Mouse (Mus musculus) kidney, embryonic 16.5 days (tissue): ENCODE results near the gene Pdlim1. TPM values are rescaled to one million over a fixed set of nuclear protein-coding genes. Genes with fewer than 3 reads are reported as not detected.

Source experiments
- ATAC-seq: fragments of 200-750 bp; cut with Nextera tagmentation; 2 replicates; pipeline ENCODE4 v1.8.0; 2017; ENCODE audit warnings: moderate TSS enrichment; ENCODE audit not compliant: low FRiP score, low TSS enrichment
- H3K27ac ChIP-seq: fragments of 300-500 bp; sonication (generic); 2 replicates; pipeline ENCODE4 v1.5.1; 2014; ENCODE audit warnings: low read length
- H3K27me3 ChIP-seq: fragments of 300-500 bp; sonication (generic); 2 replicates; pipeline ENCODE4 v1.6.1; 2014; ENCODE audit warnings: low read length, control low read depth, mixed read lengths; ENCODE audit not compliant: insufficient read depth
- H3K36me3 ChIP-seq: fragments of 300-500 bp; sonication (generic); 2 replicates; pipeline ENCODE4 v1.6.1; 2014; ENCODE audit warnings: low read length, control low read depth, mixed read lengths; ENCODE audit not compliant: insufficient read depth
- H3K4me1 ChIP-seq: fragments of 300-500 bp; sonication (generic); 2 replicates; pipeline ENCODE4 v1.6.1; 2014; ENCODE audit warnings: low read length, control low read depth, mixed read lengths; ENCODE audit not compliant: insufficient read depth
- H3K4me2 ChIP-seq: fragments of 300-500 bp; sonication (generic); replicated peaks from 2 replicates; pipeline ENCODE4 v1.6.1; 2014; ENCODE audit warnings: low read depth, low read length
- H3K4me3 ChIP-seq: fragments of 300-500 bp; sonication (generic); 2 replicates; pipeline ENCODE4 v1.5.1; 2014; ENCODE audit warnings: mild to moderate bottlenecking, low read length
- H3K9ac ChIP-seq: fragments of 300-500 bp; sonication (generic); replicated peaks from 2 replicates; pipeline ENCODE4 v1.6.1; 2014; ENCODE audit warnings: low read length
- H3K9me3 ChIP-seq: fragments of 300-500 bp; sonication (generic); 2 replicates; pipeline ENCODE4 v1.6.1; 2016; ENCODE audit warnings: low read length, control low read depth
- WGBS: fragments of 180-500 bp; shearing (Covaris S2); extraction: QIAGEN DNeasy Blood & Tissue Kit; methylation state at CpG from one replicate; pipeline ENCODE4 v1.1.7; 2014; 5-methylcytosine and 5-hydroxymethylcytosine counted together
- polyA plus RNA-seq: library from polyadenylated mRNA; unstranded; fragments of >200 nt; fragmentation: Nextera tagmentation; extraction: Ambion mirVana; gene quantifications from 2 replicates; pipeline ENCODE4 v1.2.1, GENCODE M21; 2015

Pdlim1 gene
- polyA plus RNA-seq, 1 experiment from 2014 or later = 39.5 TPM

GRCm38 (mm10) chr19:40305456-40305855 is 33.8 kb upstream of the Pdlim1 start:
- H3K27me3 ChIP-seq = no peaks in the 10 kb centered on the region
- H3K4me3 ChIP-seq = no peak overlapping the region
- ATAC-seq = no peak
- H3K36me3 ChIP-seq = peaks cover 5% of the 10 kb centered on the region; the same call in 1 of the 2 replicates
- no peaks in the 10 kb centered on the region for H3K4me1 ChIP-seq
- 76% methylated on average over 7 of the region's 7 CpGs for WGBS
- H3K27ac ChIP-seq = no peak overlapping the region
- H3K9ac ChIP-seq = no peak overlapping the region
- no peaks in the 10 kb centered on the region for H3K9me3 ChIP-seq
- no peak overlapping the region for H3K4me2 ChIP-seq

DNA sequence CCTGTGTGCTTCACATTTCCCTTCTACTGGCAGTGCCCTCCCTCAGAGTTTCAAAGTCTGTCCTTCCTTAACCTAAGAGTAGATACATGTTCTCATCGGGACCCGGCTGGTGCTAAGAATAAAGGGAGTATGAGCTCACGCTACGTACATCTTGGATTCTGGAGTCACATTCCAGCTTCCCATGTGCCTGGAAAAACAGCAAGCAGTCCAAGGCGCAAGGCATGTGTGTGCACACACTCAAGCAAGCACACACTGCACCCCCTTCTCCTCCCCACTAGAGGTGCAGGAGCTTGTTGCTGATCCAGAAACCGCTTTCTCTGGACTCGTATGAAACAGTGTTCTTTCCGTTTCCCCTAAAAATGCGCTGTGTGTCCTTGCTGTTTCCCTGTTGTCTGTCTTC is 31.3 kb upstream of the Pdlim1 start:
- ATAC-seq = no peak

GRCm38 (mm10) chr19:40302477-40302876 is 30.8 kb upstream of the Pdlim1 start:
- H3K27me3 ChIP-seq = no peaks in the 10 kb centered on the region
- H3K4me3 ChIP-seq = no peak overlapping the region
- H3K9me3 ChIP-seq = no peaks in the 10 kb centered on the region
- H3K4me1 ChIP-seq = no peaks in the 10 kb centered on the region
- no peak overlapping the region for H3K9ac ChIP-seq
- H3K27ac ChIP-seq = no peak overlapping the region
- H3K36me3 ChIP-seq = no peaks in the 10 kb centered on the region
- no peak for ATAC-seq
- 88% methylated on average over 5 of the region's 5 CpGs for WGBS
- H3K4me2 ChIP-seq = no peak overlapping the region

More for the DNA sequence above, 31.3 kb upstream of the Pdlim1 start:
- Histone ChIP-seq H3K36me3 (no peaks in the 10 kb centered on the region), H3K4me1 (no peaks in the 10 kb centered on the region), H3K4me2 (no peak overlapping the region), H3K9me3 (no peaks in the 10 kb centered on the region), H3K4me3 (no peak overlapping the region), H3K27ac (no peak overlapping the region), H3K27me3 (no peaks in the 10 kb centered on the region), H3K9ac (no peak overlapping the region)
- WGBS = 76% methylated on average over 9 of the region's 9 CpGs

DNA sequence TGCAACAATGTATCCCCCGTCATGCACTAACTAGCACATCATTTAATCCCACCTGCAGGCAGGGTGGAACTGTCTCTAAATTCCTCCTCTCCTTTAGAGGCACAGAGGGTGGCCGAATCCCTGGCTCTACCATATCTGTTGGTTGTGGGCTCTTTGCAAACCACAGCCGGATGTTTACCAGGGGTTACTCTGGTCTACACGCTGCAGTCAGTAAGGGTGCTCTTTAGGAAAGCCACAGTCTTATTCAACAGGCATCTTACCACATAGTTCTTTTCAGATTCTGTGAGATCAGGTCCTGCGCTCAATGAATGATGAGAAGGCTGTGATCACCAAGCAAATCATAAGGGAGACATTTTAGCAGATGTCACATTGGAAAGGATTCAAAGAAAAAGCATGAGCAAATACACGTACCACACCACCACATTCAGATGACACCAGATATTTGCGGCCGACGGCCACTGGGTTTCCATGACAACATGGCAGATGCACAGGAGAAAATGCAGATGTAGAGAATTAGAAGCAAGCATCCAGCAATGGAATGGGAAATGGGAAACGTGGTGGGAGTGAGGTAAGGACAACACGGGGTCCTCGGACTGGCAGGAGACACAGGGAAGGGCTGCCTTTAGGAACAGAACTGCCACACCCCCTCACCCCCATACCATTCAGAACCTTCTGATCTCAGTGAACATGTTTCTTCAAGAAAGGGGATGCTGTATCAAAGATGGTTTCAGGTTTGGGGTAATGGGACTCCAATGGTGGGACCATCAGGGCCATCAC is 28.5 kb upstream of the Pdlim1 start:
- Histone ChIP-seq H3K27me3 (no peaks in the 10 kb centered on the region), H3K36me3 (no peaks in the 10 kb centered on the region), H3K27ac (no peak overlapping the region), H3K4me2 (no peak overlapping the region), H3K9ac (no peak overlapping the region), H3K4me1 (no peaks in the 10 kb centered on the region), H3K4me3 (no peak overlapping the region), H3K9me3 (no peaks in the 10 kb centered on the region)
- no peak for ATAC-seq
- WGBS = 80% methylated on average over 12 of the region's 12 CpGs

GRCm38 (mm10) chr19:40299182-40299581 is 27.5 kb upstream of the Pdlim1 start:
- WGBS = 48% methylated on average over 6 of the region's 6 CpGs
- Histone ChIP-seq H3K4me2 (no peak overlapping the region), H3K4me3 (no peak overlapping the region), H3K36me3 (peaks cover 2% of the 10 kb centered on the region; the same call in 1 of the 2 replicates), H3K27ac (no peak overlapping the region), H3K9me3 (no peaks in the 10 kb centered on the region), H3K9ac (no peak overlapping the region), H3K27me3 (no peaks in the 10 kb centered on the region), H3K4me1 (no peaks in the 10 kb centered on the region)
- no peak for ATAC-seq

DNA sequence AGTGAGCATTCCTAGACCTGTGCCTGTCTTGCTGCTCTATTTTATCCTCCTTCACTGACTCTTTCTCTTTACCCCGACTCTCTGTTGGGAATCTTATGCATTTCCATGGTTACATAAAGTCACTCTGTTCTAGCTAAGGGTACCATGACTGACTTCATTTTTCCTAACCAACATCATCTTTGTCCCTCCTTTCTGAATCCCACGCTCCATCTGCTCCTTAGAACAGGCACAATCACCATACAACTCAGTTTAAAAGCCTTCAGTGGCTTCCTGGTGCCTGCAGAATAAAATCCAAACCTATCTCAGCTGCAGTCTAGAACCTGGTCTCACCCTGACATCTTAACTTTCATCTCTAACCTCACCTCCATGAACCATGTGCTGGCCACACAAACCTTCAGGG is 26.9 kb upstream of the Pdlim1 start:
- H3K4me1 ChIP-seq = no peaks in the 10 kb centered on the region
- no peak overlapping the region for H3K9ac ChIP-seq
- WGBS = 92% methylated on average over 2 of the region's 2 CpGs
- peaks cover 5% of the 10 kb centered on the region; the same call in 1 of the 2 replicates for H3K36me3 ChIP-seq
- no peak overlapping the region for H3K4me2 ChIP-seq
- H3K27ac ChIP-seq = no peak overlapping the region
- H3K4me3 ChIP-seq = no peak overlapping the region
- H3K27me3 ChIP-seq = no peaks in the 10 kb centered on the region
- no peaks in the 10 kb centered on the region for H3K9me3 ChIP-seq
- no peak for ATAC-seq

- no peak overlapping the region for H3K4me2 ChIP-seq
- no peak overlapping the region for H3K27ac ChIP-seq
- no peak overlapping the region for H3K4me3 ChIP-seq
- H3K36me3 ChIP-seq = peaks cover 5% of the 10 kb centered on the region; the same call in 1 of the 2 replicates
- WGBS = 80% methylated on average over 4 of the region's 4 CpGs
- no peak overlapping the region for H3K9ac ChIP-seq
- no peaks in the 10 kb centered on the region for H3K27me3 ChIP-seq
- no peak for ATAC-seq
- H3K4me1 ChIP-seq = 0 out of 2 replicates have a peak, but pooled peaks cover 3% of the 10 kb centered on the region
- no peaks in the 10 kb centered on the region for H3K9me3 ChIP-seq
These were observed 26.1 kb upstream of the Pdlim1 start for GRCm38 (mm10) chr19:40297798-40298144.

- H3K4me3 ChIP-seq = no peak overlapping the region
- H3K9ac ChIP-seq = no peak overlapping the region
- no peaks in the 10 kb centered on the region for H3K9me3 ChIP-seq
- H3K4me1 ChIP-seq = 0 out of 2 replicates have a peak, but pooled peaks cover 3% of the 10 kb centered on the region
- H3K4me2 ChIP-seq = no peak overlapping the region
- H3K27me3 ChIP-seq = no peaks in the 10 kb centered on the region
- WGBS = 80% methylated on average over 7 of the region's 7 CpGs
- no peak overlapping the region for H3K27ac ChIP-seq
- no peak for ATAC-seq
- H3K36me3 ChIP-seq = peaks cover 5% of the 10 kb centered on the region; the same call in 1 of the 2 replicates
These were observed 25.6 kb upstream of the Pdlim1 start for GRCm38 (mm10) chr19:40297078-40297797.

DNA sequence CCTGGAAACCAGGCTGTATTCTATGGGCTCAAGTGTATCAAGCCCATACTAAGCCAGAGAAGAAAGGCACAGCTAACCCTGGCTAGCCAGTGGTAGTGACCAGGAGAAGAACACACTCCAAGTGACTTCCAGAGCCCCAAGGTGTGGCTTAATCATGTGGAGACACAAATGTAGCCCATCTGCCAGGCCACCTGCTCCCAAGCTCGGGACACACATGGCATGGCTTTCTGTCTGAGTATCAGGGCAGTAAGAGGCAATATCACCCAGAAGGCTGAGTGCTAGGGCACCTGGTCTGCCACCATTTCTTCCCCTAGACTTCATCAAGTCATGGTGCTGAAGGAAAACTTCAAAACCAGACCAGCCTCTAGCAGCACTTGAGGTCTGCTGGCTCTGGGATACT is 22.6 kb upstream of the Pdlim1 start:
- 65% methylated on average over 1 of the region's 1 CpGs for WGBS
- no peaks in the 10 kb centered on the region for H3K27me3 ChIP-seq
- no peak overlapping the region for H3K27ac ChIP-seq
- H3K9me3 ChIP-seq = no peaks in the 10 kb centered on the region
- no peak for ATAC-seq
- H3K4me2 ChIP-seq = no peak overlapping the region
- H3K9ac ChIP-seq = no peak overlapping the region
- no peak overlapping the region for H3K4me3 ChIP-seq
- H3K4me1 ChIP-seq = 0 out of 2 replicates have a peak, but pooled peaks cover 3% of the 10 kb centered on the region
- H3K36me3 ChIP-seq = peaks cover 5% of the 10 kb centered on the region; the same call in 1 of the 2 replicates

- H3K9ac ChIP-seq = no peak overlapping the region
- no peak for ATAC-seq
- H3K9me3 ChIP-seq = no peaks in the 10 kb centered on the region
- H3K4me1 ChIP-seq = 0 out of 2 replicates have a peak, but pooled peaks cover 3% of the 10 kb centered on the region
- H3K27ac ChIP-seq = no peak overlapping the region
- no peak overlapping the region for H3K4me2 ChIP-seq
- no peak overlapping the region for H3K4me3 ChIP-seq
- no peaks in the 10 kb centered on the region for H3K27me3 ChIP-seq
- 93% methylated on average over 6 of the region's 6 CpGs for WGBS
- H3K36me3 ChIP-seq = peaks cover 5% of the 10 kb centered on the region; the same call in 1 of the 2 replicates
These were observed 22.1 kb upstream of the Pdlim1 start for GRCm38 (mm10) chr19:40293791-40294190.
